Mouse (Mus musculus): ENCODE results near the gene Tex264. TPM values are rescaled to one million over a fixed set of nuclear protein-coding genes. Genes with fewer than 3 reads are reported as not detected.

The Tex264 gene
- polyA plus RNA-seq, 1 experiment from 2014 or later = 36.8 TPM

- no peak overlapping the region for H3K9ac ChIP-seq (ENCODE audit: low read depth, low read length)
- H3K4me3 ChIP-seq (ENCODE audit: low read depth, low read length) = no peak overlapping the region
- no peaks in the 10 kb centered on the region for H3K9me3 ChIP-seq (replicated peaks; ENCODE audit: control insufficient read depth, low read length)
- no peaks in the 10 kb centered on the region for H3K27me3 ChIP-seq (ENCODE audit: control insufficient read depth, insufficient read depth, low read length)
- no peaks in the 10 kb centered on the region for H3K4me1 ChIP-seq (ENCODE audit: control insufficient read depth, insufficient read depth, low read length)
- no peak overlapping the region for H3K27ac ChIP-seq (ENCODE audit: low read depth, low read length)
- 68% methylated on average over 2 of the region's 2 CpGs for WGBS (ENCODE audit: insufficient replicate concordance)
- ATAC-seq (replicated peaks; ENCODE audit: insufficient number of reproducible peaks, low FRiP score, low TSS enrichment) = no peak
- H3K4me2 ChIP-seq = no peak overlapping the region
- no peaks in the 10 kb centered on the region for H3K36me3 ChIP-seq (ENCODE audit: control insufficient read depth, insufficient read depth, low read length)
Observed at GRCm38 (mm10) chr9:106613951-106614350, 71.8 kb downstream of the Tex264 start.

DNA sequence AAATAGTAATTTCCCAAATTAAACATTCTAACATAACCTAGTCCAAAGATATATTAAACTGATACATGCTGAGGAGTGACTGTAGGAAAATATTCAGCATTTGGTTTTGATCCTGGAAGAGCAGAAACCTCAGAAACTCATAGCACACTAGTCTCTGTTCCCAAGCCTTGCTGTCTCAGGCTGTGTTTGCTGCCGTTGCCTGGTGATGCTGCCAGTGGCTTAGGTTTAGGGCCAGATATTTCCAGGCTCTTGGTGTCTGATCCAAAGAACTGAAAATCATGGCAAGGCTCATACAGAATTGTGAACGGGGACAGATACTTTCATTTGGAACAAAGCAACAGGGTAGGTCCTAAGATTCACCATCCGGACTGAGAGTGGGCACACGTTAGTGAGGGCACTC is 75.0 kb downstream of the Tex264 start:
- Histone ChIP-seq H3K36me3 (ENCODE audit: control insufficient read depth, insufficient read depth, low read length) (no peaks in the 10 kb centered on the region), H3K4me3 (ENCODE audit: low read depth, low read length) (no peak overlapping the region), H3K9me3 (replicated peaks; ENCODE audit: control insufficient read depth, low read length) (no peaks in the 10 kb centered on the region), H3K27me3 (ENCODE audit: control insufficient read depth, insufficient read depth, low read length) (no peaks in the 10 kb centered on the region), H3K9ac (ENCODE audit: low read depth, low read length) (no peak overlapping the region), H3K4me1 (ENCODE audit: control insufficient read depth, insufficient read depth, low read length) (no peaks in the 10 kb centered on the region), H3K4me2 (no peak overlapping the region), H3K27ac (ENCODE audit: low read depth, low read length) (no peak overlapping the region)
- 82% methylated on average over 4 of the region's 4 CpGs for WGBS (ENCODE audit: insufficient replicate concordance)
- no peak for ATAC-seq (replicated peaks; ENCODE audit: insufficient number of reproducible peaks, low FRiP score, low TSS enrichment)

Other genes with a start within 250 kb of the Tex264 start
- gene Acy1, start 247.6 kb downstream of the Tex264 start, polyA plus RNA-seq (2014; fragmentation: Nextera tagmentation; extraction: Ambion mirVana) = 23.2 and 27.7 TPM in 2 replicates
- gene Abhd14b, start 238.5 kb downstream of the Tex264 start, polyA plus RNA-seq (2014; fragmentation: Nextera tagmentation; extraction: Ambion mirVana) = 4.7 and 5.0 TPM in 2 replicates
- gene Abhd14a, start 238.2 kb downstream of the Tex264 start, polyA plus RNA-seq (2014; fragmentation: Nextera tagmentation; extraction: Ambion mirVana) = 41.2 and 41.9 TPM in 2 replicates
- gene Pcbp4, start 232.6 kb downstream of the Tex264 start, polyA plus RNA-seq (2014; fragmentation: Nextera tagmentation; extraction: Ambion mirVana) = 77.0 and 80.4 TPM in 2 replicates
- gene Gpr62, start 220.0 kb downstream of the Tex264 start, polyA plus RNA-seq (2014; fragmentation: Nextera tagmentation; extraction: Ambion mirVana) = 0.25 and 0.46 TPM in 2 replicates
- gene Rrp9, start 210.0 kb downstream of the Tex264 start, polyA plus RNA-seq (2014; fragmentation: Nextera tagmentation; extraction: Ambion mirVana) = 31.3 and 32.9 TPM in 2 replicates
- gene Parp3, start 209.0 kb downstream of the Tex264 start, polyA plus RNA-seq (2014; fragmentation: Nextera tagmentation; extraction: Ambion mirVana) = 1.0 and 1.9 TPM in 2 replicates
- gene Iqcf1, start 186.0 kb downstream of the Tex264 start, polyA plus RNA-seq (2014; fragmentation: Nextera tagmentation; extraction: Ambion mirVana) = not detected in 2 replicates
- not detected in 2 replicates for gene Iqcf5, start 171.4 kb downstream of the Tex264 start, polyA plus RNA-seq (2014; fragmentation: Nextera tagmentation; extraction: Ambion mirVana)
- gene Iqcf3, start 124.3 kb downstream of the Tex264 start, polyA plus RNA-seq (2014; fragmentation: Nextera tagmentation; extraction: Ambion mirVana) = not detected in 2 replicates
- gene Iqcf4, start 114.9 kb downstream of the Tex264 start, polyA plus RNA-seq (2014; fragmentation: Nextera tagmentation; extraction: Ambion mirVana) = not detected in 2 replicates
- gene Iqcf6, start 59.3 kb downstream of the Tex264 start, polyA plus RNA-seq (2014; fragmentation: Nextera tagmentation; extraction: Ambion mirVana) = not detected in 2 replicates
- gene Grm2, start 29.8 kb downstream of the Tex264 start, polyA plus RNA-seq (2014; fragmentation: Nextera tagmentation; extraction: Ambion mirVana) = 0.18 TPM in 1 of 2 replicates, not detected in the other
- gene Rad54l2, start 103.3 kb upstream of the Tex264 start, polyA plus RNA-seq (2014; fragmentation: Nextera tagmentation; extraction: Ambion mirVana) = 3.2 and 5.8 TPM in 2 replicates
- 21.7 and 23.5 TPM in 2 replicates for gene Dcaf1, start 135.9 kb upstream of the Tex264 start, polyA plus RNA-seq (2014; fragmentation: Nextera tagmentation; extraction: Ambion mirVana)
- gene Rbm15b, start 201.5 kb upstream of the Tex264 start, polyA plus RNA-seq (2014; fragmentation: Nextera tagmentation; extraction: Ambion mirVana) = 8.1 and 8.7 TPM in 2 replicates
- gene Manf, start 206.1 kb upstream of the Tex264 start, polyA plus RNA-seq (2014; fragmentation: Nextera tagmentation; extraction: Ambion mirVana) = 296 and 316 TPM in 2 replicates

All from heart, embryonic 11.5 days (tissue).